Mouse (Mus musculus) forebrain, embryonic 14.5 days (tissue): ENCODE data around the gene Olfml2b. TPM values are rescaled to one million over a fixed set of nuclear protein-coding genes. Genes with fewer than 3 reads are reported as not detected.
A peak's percentile ranks its signal among the peaks of the same experiment; 100 is the strongest.

Experiments
- ATAC-seq: fragments of 200-750 bp; cut with Nextera tagmentation; 2 replicates; pipeline ENCODE4 v1.8.0; 2017; ENCODE audit warnings: mild to moderate bottlenecking, moderate library complexity
- DNase-seq: peaks from one replicate; pipeline ENCODE4 v3.0.0-alpha.2; 2015; ENCODE audit warnings: low spot score
- H3K27ac ChIP-seq: fragments of 300-500 bp; sonication (generic); 2 replicates; pipeline ENCODE4 v1.5.1; 2014; ENCODE audit warnings: low read depth, mild to moderate bottlenecking, control low read depth, low read length, moderate library complexity
- H3K27me3 ChIP-seq: fragments of 300-500 bp; sonication (generic); replicated peaks from 2 replicates; pipeline ENCODE4 v1.6.1; 2014; ENCODE audit warnings: low read length, control low read depth, mixed read lengths; ENCODE audit not compliant: control insufficient read depth, insufficient read depth
- H3K36me3 ChIP-seq: fragments of 300-500 bp; sonication (generic); 2 replicates; pipeline ENCODE4 v1.6.1; 2014; ENCODE audit warnings: low read length, control low read depth; ENCODE audit not compliant: control insufficient read depth, insufficient read depth
- H3K4me1 ChIP-seq: fragments of 300-500 bp; sonication (generic); 2 replicates; pipeline ENCODE4 v1.6.1; 2014; ENCODE audit warnings: antibody characterized with exemption, low read length, control low read depth; ENCODE audit not compliant: control insufficient read depth, insufficient read depth
- H3K4me2 ChIP-seq: fragments of 300-500 bp; sonication (generic); 2 replicates; pipeline ENCODE4 v1.6.1; 2014; ENCODE audit warnings: mild to moderate bottlenecking, control low read depth, low read length
- H3K4me3 ChIP-seq: fragments of 300-500 bp; sonication (generic); 2 replicates; pipeline ENCODE4 v1.5.1; 2014; ENCODE audit warnings: low read depth, low read length, control low read depth
- H3K9ac ChIP-seq: fragments of 300-500 bp; sonication (generic); 2 replicates; pipeline ENCODE4 v1.6.1; 2014; ENCODE audit warnings: mild to moderate bottlenecking, low read length, control low read depth, moderate library complexity
- H3K9me3 ChIP-seq: fragments of 300-500 bp; sonication (generic); replicated peaks from 2 replicates; pipeline ENCODE4 v1.6.1; 2016; ENCODE audit warnings: low read length, control low read depth, mixed read lengths; ENCODE audit not compliant: control insufficient read depth
- WGBS: fragments of 180-500 bp; shearing (Covaris S2); extraction: QIAGEN DNeasy Blood & Tissue Kit; methylation state at CpG from one replicate; pipeline ENCODE4 v1.1.7; 2014; 5-methylcytosine and 5-hydroxymethylcytosine counted together
- polyA plus RNA-seq: library from polyadenylated mRNA; unstranded; fragments of >200 nt; fragmentation: Nextera tagmentation; extraction: Ambion mirVana; gene quantifications from 2 replicates; pipeline ENCODE4 v1.2.1, GENCODE M21; 2014

Gene Olfml2b
- polyA plus RNA-seq, 1 experiment from 2014 or later: 9.7 TPM

DNA sequence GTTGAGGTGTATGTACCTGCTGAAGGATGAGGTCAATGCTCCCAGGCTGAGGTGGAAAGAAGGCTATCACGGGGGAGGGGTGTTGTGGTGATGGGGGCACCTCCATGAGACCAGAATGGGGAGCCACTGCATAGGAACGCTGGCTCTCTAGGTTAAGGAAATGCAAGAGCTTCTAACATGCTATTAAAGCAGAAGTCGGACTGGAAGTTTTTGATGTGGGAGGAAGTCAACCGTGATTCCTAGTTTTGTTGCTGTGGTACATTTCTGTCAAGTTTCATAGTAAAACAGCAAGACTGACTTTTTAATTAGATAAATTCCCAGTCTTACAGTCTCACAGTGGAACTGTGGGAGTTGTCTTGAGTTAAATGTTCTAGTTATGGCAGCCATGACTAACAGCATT lies 61.7 kb downstream of the Olfml2b start:
- Histone ChIP-seq H3K9me3 (no peaks in the 10 kb centered on the region), H3K27me3 (no peaks in the 10 kb centered on the region), H3K4me2 (no peak overlapping the region), H3K4me1 (no peaks in the 10 kb centered on the region), H3K9ac (no peak overlapping the region), H3K4me3 (no peak overlapping the region), H3K27ac (no peak overlapping the region), H3K36me3 (no peaks in the 10 kb centered on the region)
- no peak for DNase-seq
- 89% methylated on average over 4 of the region's 4 CpGs for WGBS
- no peak for ATAC-seq

DNA sequence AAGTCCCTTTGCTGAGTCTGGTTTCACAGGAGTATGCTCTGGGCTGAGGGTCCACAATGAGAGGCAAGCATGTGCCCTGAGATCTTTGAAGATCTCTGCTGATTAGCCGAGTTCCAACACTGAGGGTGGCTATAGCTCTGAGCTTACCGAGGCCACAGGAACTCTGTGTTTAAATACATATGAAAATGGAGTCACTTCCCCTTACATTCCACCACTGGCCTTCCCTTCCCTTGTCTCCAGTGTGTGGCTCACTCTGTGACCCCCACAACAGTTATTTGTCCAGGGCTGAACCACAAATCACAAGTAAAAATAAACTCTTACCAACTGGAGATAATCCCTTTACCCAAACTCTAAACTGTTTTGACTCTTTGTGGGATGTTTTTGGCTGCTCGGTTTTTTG lies 64.7 kb downstream of the Olfml2b start:
- no peak overlapping the region for H3K9ac ChIP-seq
- no peak overlapping the region for H3K4me2 ChIP-seq
- H3K4me1 ChIP-seq: no peaks in the 10 kb centered on the region
- ATAC-seq: no peak
- 84% methylated on average over 3 of the region's 3 CpGs for WGBS
- no peaks in the 10 kb centered on the region for H3K9me3 ChIP-seq
- H3K27me3 ChIP-seq: no peaks in the 10 kb centered on the region
- H3K27ac ChIP-seq: no peak overlapping the region
- no peak for DNase-seq
- H3K36me3 ChIP-seq: no peaks in the 10 kb centered on the region
- H3K4me3 ChIP-seq: no peak overlapping the region

DNA sequence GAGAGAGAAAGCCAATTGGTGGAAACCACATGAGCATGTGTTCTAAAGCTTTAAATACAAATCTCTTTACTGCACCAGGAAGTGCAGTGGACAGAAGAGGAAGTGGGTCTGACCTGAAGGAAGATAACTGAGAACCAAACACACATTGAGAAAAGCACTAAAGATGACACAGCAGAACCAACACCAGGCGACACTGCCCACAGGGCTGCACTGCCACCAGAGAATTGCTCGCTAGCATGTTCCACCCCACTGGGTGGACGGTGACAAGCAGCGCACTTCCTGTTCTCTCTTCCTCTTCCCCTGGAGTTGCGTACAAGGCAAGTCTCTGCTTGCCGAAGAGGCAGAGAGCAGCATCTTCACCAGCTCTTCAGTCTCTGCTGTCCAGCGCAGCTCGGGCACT lies 65.1 kb downstream of the Olfml2b start:
- H3K9me3 ChIP-seq: no peaks in the 10 kb centered on the region
- H3K27me3 ChIP-seq: no peaks in the 10 kb centered on the region
- no peaks in the 10 kb centered on the region for H3K4me1 ChIP-seq
- H3K4me2 ChIP-seq: no peak overlapping the region
- DNase-seq: no peak
- ATAC-seq: no peak
- H3K9ac ChIP-seq: no peak overlapping the region
- H3K36me3 ChIP-seq: no peaks in the 10 kb centered on the region
- H3K4me3 ChIP-seq: no peak overlapping the region
- H3K27ac ChIP-seq: no peak overlapping the region
- WGBS: 95% methylated on average over 8 of the region's 8 CpGs

DNA sequence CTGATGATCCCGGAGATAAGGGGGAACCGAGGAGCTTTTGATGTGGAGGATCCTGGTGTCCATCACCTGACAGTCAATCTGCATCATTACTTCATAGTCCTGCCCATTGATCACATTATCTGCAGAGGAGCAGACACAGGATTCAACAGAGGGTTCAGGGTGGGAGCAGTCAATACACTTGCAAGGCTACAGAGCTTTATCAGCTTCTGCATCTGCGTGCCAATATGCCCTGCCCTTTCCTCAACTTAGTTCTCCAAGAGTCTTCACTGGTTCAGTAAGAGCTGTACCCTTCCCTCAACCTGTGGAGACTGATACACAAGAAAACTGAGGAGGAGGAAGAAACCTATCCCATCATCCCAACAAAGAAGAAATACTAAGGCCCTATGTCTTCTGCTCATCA lies 65.6 kb downstream of the Olfml2b start:
- Histone ChIP-seq H3K4me1 (no peaks in the 10 kb centered on the region), H3K36me3 (no peaks in the 10 kb centered on the region), H3K9ac (no peak overlapping the region), H3K27ac (no peak overlapping the region), H3K9me3 (no peaks in the 10 kb centered on the region), H3K4me3 (no peak overlapping the region), H3K27me3 (no peaks in the 10 kb centered on the region), H3K4me2 (no peak overlapping the region)
- no peak for DNase-seq
- WGBS: 99% methylated on average over 3 of the region's 3 CpGs
- no peak for ATAC-seq

DNA sequence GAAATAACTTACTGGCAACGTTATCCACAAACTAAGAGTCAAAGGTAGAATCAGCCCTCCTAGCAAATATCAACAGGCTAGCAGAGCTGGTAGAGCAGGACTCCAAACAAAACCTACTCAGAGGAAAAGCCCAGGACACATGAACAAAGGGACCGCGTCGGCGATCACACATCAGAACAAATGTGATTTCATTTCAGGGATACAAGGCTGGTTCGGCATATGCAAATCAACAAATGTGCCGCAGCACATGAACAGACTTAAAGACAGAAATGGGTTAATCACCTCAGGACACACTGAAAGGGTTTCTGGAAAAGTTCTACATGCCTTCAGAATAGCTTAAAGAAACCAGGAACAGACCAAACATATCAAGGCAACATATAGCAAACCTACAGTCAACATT lies 67.4 kb downstream of the Olfml2b start:
- H3K9ac ChIP-seq: no peak overlapping the region
- H3K27me3 ChIP-seq: no peaks in the 10 kb centered on the region
- no peaks in the 10 kb centered on the region for H3K4me1 ChIP-seq
- no peaks in the 10 kb centered on the region for H3K36me3 ChIP-seq
- DNase-seq (no peak), ATAC-seq (no peak)
- H3K9me3 ChIP-seq: no peaks in the 10 kb centered on the region
- WGBS: 87% methylated on average over 7 of the region's 7 CpGs
- no peak overlapping the region for H3K27ac ChIP-seq
- no peak overlapping the region for H3K4me2 ChIP-seq
- no peak overlapping the region for H3K4me3 ChIP-seq

DNA sequence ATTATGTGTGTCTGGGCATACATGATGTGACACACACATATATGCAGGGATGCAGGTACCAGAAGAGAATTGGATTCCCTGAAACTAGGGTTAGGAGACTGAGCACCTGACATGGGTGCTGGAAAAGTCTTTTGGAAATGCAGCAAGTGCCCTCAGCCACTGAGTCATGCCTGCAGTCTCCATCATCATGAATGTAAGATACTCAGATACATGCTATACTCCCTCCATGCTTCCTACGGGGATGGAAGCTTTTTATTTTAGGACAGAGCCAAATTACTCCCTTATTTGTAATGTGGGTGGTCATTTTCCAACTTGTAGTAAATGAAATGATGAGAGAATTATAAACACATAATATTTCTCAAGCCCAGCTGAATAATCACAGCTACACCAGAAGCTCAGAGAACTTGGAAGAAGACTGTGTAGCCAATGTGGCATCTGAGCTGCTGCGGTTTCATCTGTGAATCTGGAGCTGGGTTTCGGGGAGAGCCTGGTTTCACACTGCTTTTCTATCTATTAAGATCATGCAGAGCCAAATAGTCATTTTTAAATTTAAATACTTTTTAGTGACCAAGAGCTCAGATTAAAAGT lies 73.0 kb downstream of the Olfml2b start:
- H3K4me1 ChIP-seq: no peaks in the 10 kb centered on the region
- ATAC-seq (no peak), DNase-seq (no peak)
- no peak overlapping the region for H3K4me2 ChIP-seq
- WGBS: 98% methylated on average over 3 of the region's 3 CpGs
- no peak overlapping the region for H3K27ac ChIP-seq
- H3K9me3 ChIP-seq: no peaks in the 10 kb centered on the region
- no peaks in the 10 kb centered on the region for H3K36me3 ChIP-seq
- H3K27me3 ChIP-seq: no peaks in the 10 kb centered on the region
- H3K9ac ChIP-seq: no peak overlapping the region
- no peak overlapping the region for H3K4me3 ChIP-seq

DNA sequence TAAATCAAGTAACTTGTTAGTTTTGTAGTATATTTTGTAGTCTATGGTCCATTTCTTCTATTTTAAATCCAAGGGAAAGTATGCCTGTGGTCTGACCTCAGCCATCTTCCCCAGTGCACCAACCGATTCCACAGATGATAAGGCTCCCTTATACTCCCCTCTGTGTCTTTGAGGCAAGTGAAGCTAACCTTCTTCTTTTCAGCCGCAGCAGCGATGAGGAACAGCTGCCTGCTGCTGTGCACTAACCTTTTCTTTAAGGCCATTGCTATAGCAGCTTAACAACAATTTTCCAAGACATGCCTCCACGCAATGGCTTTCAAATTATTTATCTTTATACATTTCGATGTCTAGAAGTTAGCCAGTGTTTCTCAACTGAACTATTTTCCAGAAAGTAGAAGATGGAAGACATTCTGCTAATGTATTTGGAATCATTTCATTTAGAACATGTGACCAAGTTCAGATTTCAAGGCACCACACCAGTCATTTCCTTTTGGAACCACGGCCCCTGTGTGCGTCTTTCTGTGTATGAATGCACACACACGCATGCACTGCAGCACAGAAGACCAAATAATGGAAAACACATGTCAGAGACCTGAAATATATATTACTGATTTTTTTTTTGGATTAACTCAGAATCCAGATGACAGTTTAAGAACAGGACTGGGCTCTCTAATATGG lies 73.9 kb downstream of the Olfml2b start:
- Histone ChIP-seq H3K27ac (no peak overlapping the region), H3K9me3 (no peaks in the 10 kb centered on the region), H3K27me3 (no peaks in the 10 kb centered on the region), H3K4me1 (no peaks in the 10 kb centered on the region), H3K4me3 (no peak overlapping the region), H3K36me3 (no peaks in the 10 kb centered on the region), H3K9ac (no peak overlapping the region), H3K4me2 (no peak overlapping the region)
- DNase-seq (no peak), ATAC-seq (no peak)
- WGBS: 82% methylated on average over 8 of the region's 8 CpGs

DNA sequence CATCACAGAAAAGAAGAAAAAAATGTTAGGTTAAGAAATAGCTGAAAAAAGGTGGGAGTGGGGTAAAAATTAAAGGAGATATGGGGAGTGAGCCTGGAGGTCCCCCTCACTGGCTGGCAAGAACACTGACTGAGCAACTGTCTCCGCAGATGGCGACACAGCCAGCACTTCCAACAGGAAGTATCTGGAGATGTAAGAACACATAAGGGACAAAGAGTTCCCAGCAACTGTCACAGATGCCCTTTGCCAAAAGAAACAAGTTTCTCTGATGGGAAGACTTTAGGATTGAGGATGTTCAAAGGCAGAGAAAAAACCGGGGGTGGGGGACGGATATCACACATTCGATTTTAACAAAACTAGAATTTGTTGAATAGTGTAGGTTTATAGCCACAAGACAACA lies 77.2 kb downstream of the Olfml2b start:
- no peak overlapping the region for H3K27ac ChIP-seq
- no peaks in the 10 kb centered on the region for H3K4me1 ChIP-seq
- no peak for ATAC-seq
- DNase-seq: peak; percentile 40
- H3K9ac ChIP-seq: no peak overlapping the region
- no peak overlapping the region for H3K4me2 ChIP-seq
- H3K9me3 ChIP-seq: no peaks in the 10 kb centered on the region
- H3K27me3 ChIP-seq: no peaks in the 10 kb centered on the region
- 84% methylated on average over 5 of the region's 5 CpGs for WGBS
- no peak overlapping the region for H3K4me3 ChIP-seq
- H3K36me3 ChIP-seq: no peaks in the 10 kb centered on the region

DNA sequence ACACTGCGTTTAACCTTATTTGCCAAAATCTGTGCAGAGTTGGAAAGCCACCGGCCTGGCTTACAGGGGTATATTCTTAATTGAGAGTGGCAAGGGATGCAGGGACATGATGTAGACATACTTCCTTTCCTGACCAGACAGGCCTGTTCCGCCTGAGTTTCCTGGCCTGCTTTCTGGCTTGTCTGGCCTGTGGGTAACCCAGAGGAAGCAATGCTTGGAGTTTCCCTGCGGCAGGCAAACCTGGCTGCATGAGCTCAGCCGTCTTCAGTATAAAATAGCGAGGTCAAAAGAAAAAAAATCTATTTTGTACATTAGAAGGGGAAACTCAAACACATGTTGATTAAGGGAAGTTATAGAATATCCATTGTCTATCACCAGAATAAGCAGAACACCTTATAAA lies 84.2 kb downstream of the Olfml2b start:
- DNase-seq (no peak), ATAC-seq (no peak)
- H3K4me3 ChIP-seq: no peak overlapping the region
- H3K27ac ChIP-seq: no peak overlapping the region
- no peak overlapping the region for H3K4me2 ChIP-seq
- no peaks in the 10 kb centered on the region for H3K9me3 ChIP-seq
- H3K36me3 ChIP-seq: peaks cover 3% of the 10 kb centered on the region; the same call in 1 of the 2 replicates
- 87% methylated on average over 6 of the region's 6 CpGs for WGBS
- H3K27me3 ChIP-seq: no peaks in the 10 kb centered on the region
- H3K4me1 ChIP-seq: no peaks in the 10 kb centered on the region
- H3K9ac ChIP-seq: no peak overlapping the region
